Mouse (Mus musculus): ENCODE measurements around the gene Polr2e. TPM values are rescaled to one million over a fixed set of nuclear protein-coding genes. Genes with fewer than 3 reads are reported as not detected.
"Not testable (repeated sequence)": the region's sequence is repeated elsewhere in the genome, so short reads cannot be mapped to it uniquely, and the experiment has no call there.

Gene Polr2e
- polyA plus RNA-seq, 1 experiment from 2014 or later: 312 TPM

GRCm38 (mm10) chr10:80045766-80046165, 6.2 kb upstream of the Polr2e start:
- no peaks in the 10 kb centered on the region for H3K36me3 ChIP-seq (replicated peaks)
- 0 out of 2 replicates have a peak, but pooled peaks cover 10% of the 10 kb centered on the region for H3K27me3 ChIP-seq (replicated peaks; ENCODE audit: low read depth, poor library complexity, severe bottlenecking)
- DNase-seq (ENCODE audit: low spot score): no peak
- peaks cover 47% of the 10 kb centered on the region for H3K4me1 ChIP-seq
- H3K4me3 ChIP-seq: 0 out of 2 replicates have a peak overlapping the region, but pooled peaks have one; percentile 1
- no peak overlapping the region for H3K27ac ChIP-seq (replicated peaks)
- H3K9me3 ChIP-seq: no peaks in the 10 kb centered on the region
- WGBS: 82% methylated on average over 5 of the region's 5 CpGs

DNA sequence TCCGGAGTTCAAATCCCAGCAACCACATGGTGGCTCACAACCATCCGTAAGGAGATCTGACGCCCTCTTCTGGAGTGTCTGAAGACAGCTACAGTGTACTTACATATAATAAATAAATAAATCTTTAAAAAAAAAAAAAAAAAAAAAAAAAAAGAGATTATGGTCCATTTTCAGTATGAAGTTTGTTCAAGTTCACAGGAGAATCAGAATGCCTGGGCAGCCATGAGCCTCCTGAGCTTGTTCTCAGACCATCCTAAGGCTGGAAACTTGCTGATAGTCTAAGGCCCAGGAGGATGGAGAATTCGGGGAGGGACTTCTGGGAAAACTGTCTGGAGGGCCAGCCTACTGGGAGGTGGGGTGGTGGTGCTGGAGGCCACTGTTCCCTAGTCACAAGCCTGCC, 5.8 kb upstream of the Polr2e start:
- H3K9me3 ChIP-seq; H3K36me3 ChIP-seq (replicated peaks); DNase-seq (ENCODE audit: low spot score); H3K27ac ChIP-seq (replicated peaks); H3K27me3 ChIP-seq (replicated peaks; ENCODE audit: low read depth, poor library complexity, severe bottlenecking): not testable (repeated sequence)
- WGBS: 72% methylated on average over 4 of the region's 4 CpGs
- 0 out of 2 replicates have a peak overlapping the region, but pooled peaks have one; percentile 1 for H3K4me3 ChIP-seq
- H3K4me1 ChIP-seq: peaks cover 43% of the 10 kb centered on the region

DNA sequence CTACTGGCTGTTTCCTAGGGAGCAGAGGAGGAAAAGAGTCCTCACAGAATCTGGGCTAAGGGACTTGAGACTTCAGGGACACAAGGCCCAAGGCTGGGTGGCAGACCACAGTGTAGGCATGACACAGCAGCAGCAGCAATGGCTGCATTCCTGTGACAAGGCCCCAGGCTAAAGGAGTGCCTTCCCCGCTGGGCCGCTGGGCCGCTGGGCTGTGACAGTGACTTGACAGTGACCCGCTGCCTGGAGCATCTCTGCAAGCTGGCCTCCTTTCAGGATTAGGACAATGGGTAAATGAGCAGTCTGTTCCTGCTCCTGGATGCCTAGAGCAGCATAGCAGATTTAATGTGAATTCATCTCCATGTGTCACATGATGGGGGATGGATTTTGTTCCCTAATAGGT, 4.5 kb upstream of the Polr2e start:
- 0 out of 2 replicates have a peak, but pooled peaks cover 10% of the 10 kb centered on the region for H3K27me3 ChIP-seq (replicated peaks; ENCODE audit: low read depth, poor library complexity, severe bottlenecking)
- H3K36me3 ChIP-seq (replicated peaks): no peaks in the 10 kb centered on the region
- DNase-seq (ENCODE audit: low spot score): no peak
- WGBS: 29% methylated on average over 4 of the region's 4 CpGs
- H3K27ac ChIP-seq (replicated peaks): peak overlapping the region; percentile 65; the same call in 1 of the 2 replicates
- no peak overlapping the region for H3K4me3 ChIP-seq
- no peaks in the 10 kb centered on the region for H3K9me3 ChIP-seq
- H3K4me1 ChIP-seq: peaks cover 33% of the 10 kb centered on the region

DNA sequence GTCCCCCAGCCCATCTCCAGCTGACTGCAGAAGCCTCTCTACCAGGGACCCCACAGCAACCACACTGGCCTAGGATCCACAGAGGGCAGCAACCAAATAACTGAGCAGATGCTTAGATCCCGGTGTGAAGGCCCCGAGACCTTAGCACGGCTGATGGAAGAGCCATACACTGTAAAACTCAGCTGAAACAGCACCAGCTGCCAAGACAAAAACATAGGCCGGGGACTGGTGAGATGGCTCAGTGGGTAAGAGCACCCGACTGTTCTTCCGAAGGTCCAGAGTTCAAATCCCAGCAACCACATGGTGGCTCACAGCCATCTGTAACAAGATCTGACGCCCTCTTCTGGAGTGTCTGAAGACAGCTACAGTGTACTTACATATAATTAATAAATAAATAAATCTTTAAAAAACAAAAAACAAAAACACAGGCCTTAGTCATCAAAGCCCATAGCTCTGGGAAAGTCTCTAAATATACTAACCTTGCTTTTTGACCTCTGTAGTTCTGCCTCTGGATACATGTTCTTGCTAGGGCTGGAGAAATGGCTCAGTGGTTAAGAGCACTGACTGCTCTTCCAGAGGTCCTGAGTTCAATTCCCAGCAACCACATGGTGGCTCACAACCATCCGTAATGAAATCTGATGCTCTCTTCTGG, 1.9 kb upstream of the Polr2e start:
- H3K4me1 ChIP-seq: peaks cover 23% of the 10 kb centered on the region
- not testable (repeated sequence) for DNase-seq (ENCODE audit: low spot score); H3K4me3 ChIP-seq; H3K27ac ChIP-seq (replicated peaks); H3K27me3 ChIP-seq (replicated peaks; ENCODE audit: low read depth, poor library complexity, severe bottlenecking); H3K9me3 ChIP-seq
- H3K36me3 ChIP-seq (replicated peaks): peaks cover 21% of the 10 kb centered on the region
- 84% methylated on average over 8 of the region's 8 CpGs for WGBS

GRCm38 (mm10) chr10:80036832-80037231, 2.8 kb downstream of the Polr2e start:
- Histone ChIP-seq H3K36me3 (replicated peaks) (peaks cover 43% of the 10 kb centered on the region), H3K27me3 (replicated peaks; ENCODE audit: low read depth, poor library complexity, severe bottlenecking) (no peaks in the 10 kb centered on the region), H3K4me3 (no peak overlapping the region), H3K27ac (replicated peaks) (no peak overlapping the region), H3K4me1 (peaks cover 28% of the 10 kb centered on the region), H3K9me3 (no peaks in the 10 kb centered on the region)
- WGBS: 93% methylated on average over 13 of the region's 13 CpGs
- no peak for DNase-seq (ENCODE audit: low spot score)

- WGBS: 93% methylated on average over 5 of the region's 5 CpGs
- Histone ChIP-seq H3K27me3 (replicated peaks; ENCODE audit: low read depth, poor library complexity, severe bottlenecking) (no peaks in the 10 kb centered on the region), H3K36me3 (replicated peaks) (peaks cover 49% of the 10 kb centered on the region), H3K4me1 (peaks cover 28% of the 10 kb centered on the region), H3K4me3 (no peak overlapping the region), H3K27ac (replicated peaks) (no peak overlapping the region), H3K9me3 (no peaks in the 10 kb centered on the region)
- no peak for DNase-seq (ENCODE audit: low spot score)
Observed at GRCm38 (mm10) chr10:80035686-80036085, 3.9 kb downstream of the Polr2e start.

- Histone ChIP-seq H3K27ac (replicated peaks) (no peak overlapping the region), H3K4me1 (peaks cover 28% of the 10 kb centered on the region), H3K9me3 (no peaks in the 10 kb centered on the region), H3K4me3 (no peak overlapping the region), H3K27me3 (replicated peaks; ENCODE audit: low read depth, poor library complexity, severe bottlenecking) (no peaks in the 10 kb centered on the region), H3K36me3 (replicated peaks) (peaks cover 51% of the 10 kb centered on the region)
- DNase-seq (ENCODE audit: low spot score): no peak
- WGBS: 81% methylated on average over 8 of the region's 8 CpGs
Observed at GRCm38 (mm10) chr10:80035148-80035547, 4.4 kb downstream of the Polr2e start.

DNA sequence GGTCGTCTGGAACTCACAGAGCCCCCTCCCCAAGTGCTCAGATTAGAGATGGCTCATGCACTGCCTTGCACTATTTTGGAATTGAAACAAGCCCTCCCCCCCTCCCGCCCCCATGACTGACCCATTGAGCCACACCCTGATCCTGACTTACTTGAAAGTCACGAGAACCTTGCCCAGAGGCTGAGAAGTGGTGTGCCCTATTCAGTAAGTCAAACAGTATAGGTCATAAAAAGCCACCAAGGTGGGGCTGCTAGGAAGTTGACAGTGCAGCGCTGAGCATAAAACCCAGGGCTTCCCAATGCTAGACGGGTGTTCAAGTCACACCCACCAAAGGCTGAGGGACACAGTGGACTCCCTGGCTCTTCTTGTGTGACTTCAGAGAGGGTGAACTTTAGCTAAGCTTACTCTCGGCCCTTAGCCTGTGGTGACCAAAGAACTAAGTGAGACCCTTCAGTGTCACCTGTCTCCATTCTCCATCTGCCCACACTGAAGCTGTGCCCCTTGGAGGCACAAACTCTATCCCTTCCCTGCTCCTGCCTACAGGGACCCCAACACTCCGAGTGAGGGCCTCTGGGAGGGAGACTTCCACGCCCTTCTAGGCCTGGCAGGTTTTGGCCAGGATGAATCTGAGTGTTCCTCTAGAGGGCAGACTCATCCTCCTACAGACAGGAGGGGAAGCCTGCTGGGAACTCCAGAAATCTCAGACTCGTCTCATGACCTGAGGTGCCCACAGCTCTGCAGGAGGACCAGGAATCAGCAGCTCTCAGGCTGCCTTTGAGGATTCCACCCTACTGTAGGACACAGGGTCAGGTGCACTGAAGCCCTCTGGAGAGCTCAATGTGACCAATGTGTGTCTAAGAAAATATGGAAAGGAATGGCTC, 5.8 kb downstream of the Polr2e start:
- H3K36me3 ChIP-seq (replicated peaks): peaks cover 62% of the 10 kb centered on the region
- DNase-seq (ENCODE audit: low spot score): peak; percentile 39
- 50% methylated on average over 9 of the region's 9 CpGs for WGBS

GRCm38 (mm10) chr10:80032799-80033480, 6.7 kb downstream of the Polr2e start:
- DNase-seq (ENCODE audit: low spot score): no peak
- WGBS: 74% methylated on average over 5 of the region's 5 CpGs
- Histone ChIP-seq H3K27ac (replicated peaks) (peak overlapping the region; percentile 5; the same call in 1 of the 2 replicates), H3K4me1 (peaks cover 15% of the 10 kb centered on the region), H3K27me3 (replicated peaks; ENCODE audit: low read depth, poor library complexity, severe bottlenecking) (no peaks in the 10 kb centered on the region), H3K36me3 (replicated peaks) (peaks cover 62% of the 10 kb centered on the region), H3K9me3 (no peaks in the 10 kb centered on the region), H3K4me3 (no peak overlapping the region)

More for the DNA sequence above, 5.8 kb downstream of the Polr2e start:
- H3K27ac ChIP-seq (replicated peaks): no peak overlapping the region
- no peaks in the 10 kb centered on the region for H3K9me3 ChIP-seq
- no peaks in the 10 kb centered on the region for H3K27me3 ChIP-seq (replicated peaks; ENCODE audit: low read depth, poor library complexity, severe bottlenecking)
- H3K4me1 ChIP-seq: peaks cover 23% of the 10 kb centered on the region
- H3K4me3 ChIP-seq: 0 out of 2 replicates have a peak overlapping the region, but pooled peaks have one; percentile 0

- Histone ChIP-seq H3K27me3 (replicated peaks; ENCODE audit: low read depth, poor library complexity, severe bottlenecking) (no peaks in the 10 kb centered on the region), H3K4me3 (no peak overlapping the region), H3K36me3 (replicated peaks) (peaks cover 58% of the 10 kb centered on the region), H3K4me1 (peaks cover 18% of the 10 kb centered on the region; the same call in 1 of the 2 replicates), H3K9me3 (no peaks in the 10 kb centered on the region), H3K27ac (replicated peaks) (no peak overlapping the region)
- DNase-seq (ENCODE audit: low spot score): no peak
- 90% methylated on average over 17 of the region's 17 CpGs for WGBS
Observed at GRCm38 (mm10) chr10:80030736-80031135, 8.9 kb downstream of the Polr2e start.

- WGBS: 89% methylated on average over 9 of the region's 9 CpGs
- H3K9me3 ChIP-seq: no peaks in the 10 kb centered on the region
- H3K27me3 ChIP-seq (replicated peaks; ENCODE audit: low read depth, poor library complexity, severe bottlenecking): no peaks in the 10 kb centered on the region
- no peak overlapping the region for H3K4me3 ChIP-seq
- no peak overlapping the region for H3K27ac ChIP-seq (replicated peaks)
- DNase-seq (ENCODE audit: low spot score): no peak
- peaks cover 53% of the 10 kb centered on the region for H3K36me3 ChIP-seq (replicated peaks)
- peaks cover 22% of the 10 kb centered on the region; the same call in 1 of the 2 replicates for H3K4me1 ChIP-seq
Observed at GRCm38 (mm10) chr10:80030191-80030590, 9.4 kb downstream of the Polr2e start.

DNA sequence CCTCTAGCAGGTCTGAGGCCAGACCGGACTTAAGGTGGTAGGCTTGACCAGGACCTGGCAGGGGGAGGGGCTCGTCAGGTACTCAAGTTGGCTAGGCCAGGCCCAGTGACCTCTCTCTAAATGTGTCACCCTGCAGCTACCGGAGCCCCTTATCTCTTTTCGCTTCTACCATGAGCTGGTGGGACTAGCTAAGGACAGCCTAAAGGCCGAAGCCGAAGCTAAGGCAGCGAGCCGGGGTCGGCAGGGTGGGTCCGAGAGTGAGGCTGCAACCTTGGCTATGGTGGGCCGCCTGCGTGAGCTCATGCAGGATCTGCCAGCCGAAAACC, 11.1 kb downstream of the Polr2e start:
- peaks cover 16% of the 10 kb centered on the region; the same call in 1 of the 2 replicates for H3K4me1 ChIP-seq
- DNase-seq (ENCODE audit: low spot score): no peak
- no peaks in the 10 kb centered on the region for H3K27me3 ChIP-seq (replicated peaks; ENCODE audit: low read depth, poor library complexity, severe bottlenecking)
- H3K9me3 ChIP-seq: no peaks in the 10 kb centered on the region
- peaks cover 49% of the 10 kb centered on the region for H3K36me3 ChIP-seq (replicated peaks)
- 93% methylated on average over 13 of the region's 13 CpGs for WGBS
- no peak overlapping the region for H3K27ac ChIP-seq (replicated peaks)
- H3K4me3 ChIP-seq: no peak overlapping the region

Measured in embryonic facial prominence, embryonic 10.5 days (tissue).